Mouse (Mus musculus) ES-Bruce4 (cell line): ENCODE data around the gene Ntm. TPM values are rescaled to one million over a fixed set of nuclear protein-coding genes. Genes with fewer than 3 reads are reported as not detected.

Experiments
- H3K27ac ChIP-seq: 2 replicates; pipeline ENCODE4 v1.5.1; 2012; ENCODE audit warnings: low read length, inconsistent platforms; ENCODE audit not compliant: insufficient read depth
- H3K27me3 ChIP-seq: 2 replicates; pipeline ENCODE4 v1.6.1; 2012; ENCODE audit warnings: mild to moderate bottlenecking, low read length, inconsistent platforms; ENCODE audit not compliant: control insufficient read depth, poor library complexity, insufficient read depth, severe bottlenecking
- H3K36me3 ChIP-seq: 2 replicates; pipeline ENCODE4 v1.6.1; 2012; ENCODE audit warnings: inconsistent platforms, mild to moderate bottlenecking, low read length, moderate library complexity; ENCODE audit not compliant: control insufficient read depth, poor library complexity, insufficient read depth, severe bottlenecking
- H3K4me1 ChIP-seq: one replicate; pipeline ENCODE4 v1.8.1; 2011; ENCODE audit warnings: low read length; ENCODE audit not compliant: control insufficient read depth, insufficient read depth
- H3K4me3 ChIP-seq: 2 replicates; pipeline ENCODE4 v1.5.1; 2011; ENCODE audit warnings: low read depth, mild to moderate bottlenecking, low read length
- H3K9ac ChIP-seq: 2 replicates; pipeline ENCODE4 v1.6.1; 2012; ENCODE audit warnings: low read depth, mild to moderate bottlenecking, inconsistent platforms; ENCODE audit not compliant: poor library complexity, severe bottlenecking
- H3K9me3 ChIP-seq: replicated peaks from 2 replicates; pipeline ENCODE4 v1.6.1; 2012; ENCODE audit warnings: mild to moderate bottlenecking, low read length, inconsistent platforms; ENCODE audit not compliant: control insufficient read depth, poor library complexity, insufficient read depth, severe bottlenecking
- CTCF ChIP-seq: IDR thresholded peaks from one replicate; pipeline ENCODE4 v1.8.1; 2011; ENCODE audit warnings: low read depth, low read length
- EP300 ChIP-seq: IDR thresholded peaks from 2 replicates; pipeline ENCODE4 v1.6.1; 2011; ENCODE audit warnings: low read depth, low read length; ENCODE audit not compliant: insufficient read depth
- POLR2A ChIP-seq: IDR thresholded peaks from one replicate; pipeline ENCODE4 v1.8.1; 2011; ENCODE audit warnings: low read length; ENCODE audit not compliant: insufficient read depth
- polyA plus RNA-seq: library from polyadenylated mRNA; stranded (reverse); fragments of >200 nt; gene quantifications from 2 replicates; pipeline ENCODE4 v1.2.4, GENCODE M21; 2011; ENCODE audit warnings: low read depth; ENCODE audit not compliant: missing spikeins, insufficient read depth, insufficient read length

The Ntm gene
- polyA plus RNA-seq, 1 experiment, result 0.82 TPM

DNA sequence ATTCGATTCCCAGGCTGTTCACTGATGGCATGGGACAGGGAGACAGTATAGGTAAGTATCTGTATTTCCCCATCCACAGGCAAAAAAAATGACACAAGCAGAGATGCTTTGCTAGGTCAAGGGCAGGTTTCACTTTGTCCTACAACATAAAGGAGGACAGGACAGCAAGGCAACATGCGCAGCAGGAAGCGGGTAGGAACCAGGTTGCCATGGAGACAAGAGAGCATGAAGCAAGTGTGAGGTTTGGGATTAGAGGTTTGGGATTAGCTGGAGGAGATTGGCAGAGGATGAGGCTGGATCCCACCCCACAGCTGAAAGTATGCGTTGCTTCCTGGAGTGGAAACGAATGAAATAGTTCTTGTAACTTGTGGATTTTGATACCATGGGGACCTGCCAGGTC, 137.7 kb downstream of the Ntm start:
- no peak overlapping the region for H3K9ac ChIP-seq
- TF ChIP-seq POLR2A (no peak), EP300 (no peak), CTCF (no peak)

DNA sequence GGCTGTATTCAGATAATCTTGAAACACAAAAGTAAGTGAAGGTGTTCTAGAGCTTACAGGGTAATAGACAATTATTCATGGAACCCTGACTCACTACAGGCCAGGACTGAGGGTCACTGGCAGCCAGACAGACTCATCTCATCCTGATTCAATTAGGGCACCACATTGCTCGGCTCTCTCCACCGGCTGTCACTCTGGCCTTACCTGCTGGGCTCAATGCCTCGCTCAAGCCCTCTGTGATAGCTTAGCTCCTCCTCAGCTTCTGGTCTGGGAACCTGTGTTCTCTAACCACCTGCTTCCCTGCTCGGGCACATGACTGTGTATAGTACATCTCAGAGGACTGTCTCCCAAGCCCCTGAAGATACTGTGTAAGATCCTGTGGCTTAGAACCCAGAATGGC, 139.2 kb downstream of the Ntm start:
- H3K27me3 ChIP-seq, result no peaks in the 10 kb centered on the region
- no peak overlapping the region for H3K9ac ChIP-seq
- H3K27ac ChIP-seq, result no peak overlapping the region
- H3K9me3 ChIP-seq, result no peaks in the 10 kb centered on the region
- H3K4me3 ChIP-seq, result no peak overlapping the region
- no peak for TF ChIP-seq CTCF
- no peak for TF ChIP-seq EP300
- TF ChIP-seq POLR2A, result no peak
- H3K4me1 ChIP-seq, result no peaks in the 10 kb centered on the region
- no peaks in the 10 kb centered on the region for H3K36me3 ChIP-seq

More for the DNA sequence above, 137.7 kb downstream of the Ntm start:
- no peaks in the 10 kb centered on the region for H3K36me3 ChIP-seq
- no peaks in the 10 kb centered on the region for H3K4me1 ChIP-seq
- H3K9me3 ChIP-seq, result no peaks in the 10 kb centered on the region
- H3K27ac ChIP-seq, result no peak overlapping the region
- no peaks in the 10 kb centered on the region for H3K27me3 ChIP-seq
- H3K4me3 ChIP-seq, result no peak overlapping the region

- Histone ChIP-seq H3K27me3 (no peaks in the 10 kb centered on the region), H3K4me3 (no peak overlapping the region), H3K36me3 (no peaks in the 10 kb centered on the region), H3K9ac (no peak overlapping the region), H3K4me1 (no peaks in the 10 kb centered on the region), H3K9me3 (no peaks in the 10 kb centered on the region), H3K27ac (no peak overlapping the region)
- TF ChIP-seq POLR2A (no peak), CTCF (no peak), EP300 (no peak)
Observed at GRCm38 (mm10) chr9:29812685-29813084, 150.3 kb downstream of the Ntm start.

- no peaks in the 10 kb centered on the region for H3K9me3 ChIP-seq
- no peak overlapping the region for H3K4me3 ChIP-seq
- TF ChIP-seq CTCF, result no peak
- TF ChIP-seq EP300, result no peak
- no peak for TF ChIP-seq POLR2A
- no peak overlapping the region for H3K9ac ChIP-seq
- no peaks in the 10 kb centered on the region for H3K27me3 ChIP-seq
- H3K4me1 ChIP-seq, result no peaks in the 10 kb centered on the region
- no peaks in the 10 kb centered on the region for H3K36me3 ChIP-seq
- no peak overlapping the region for H3K27ac ChIP-seq
Observed at GRCm38 (mm10) chr9:29806790-29807189, 156.2 kb downstream of the Ntm start.

GRCm38 (mm10) chr9:29804483-29804882, 158.5 kb downstream of the Ntm start:
- H3K36me3 ChIP-seq, result no peaks in the 10 kb centered on the region
- H3K27me3 ChIP-seq, result no peaks in the 10 kb centered on the region
- TF ChIP-seq CTCF (no peak), POLR2A (no peak), EP300 (no peak)
- H3K4me1 ChIP-seq, result no peaks in the 10 kb centered on the region
- no peak overlapping the region for H3K27ac ChIP-seq
- no peak overlapping the region for H3K9ac ChIP-seq
- H3K4me3 ChIP-seq, result no peak overlapping the region
- H3K9me3 ChIP-seq, result no peaks in the 10 kb centered on the region

GRCm38 (mm10) chr9:29803738-29804285, 159.1 kb downstream of the Ntm start:
- Histone ChIP-seq H3K9me3 (no peaks in the 10 kb centered on the region), H3K27ac (no peak overlapping the region), H3K4me1 (no peaks in the 10 kb centered on the region), H3K9ac (no peak overlapping the region), H3K27me3 (no peaks in the 10 kb centered on the region), H3K36me3 (no peaks in the 10 kb centered on the region), H3K4me3 (no peak overlapping the region)
- no peak for TF ChIP-seq CTCF
- no peak for TF ChIP-seq POLR2A
- TF ChIP-seq EP300, result no peak
